Mouse (Mus musculus) neutrophil, adult 5-6 weeks (primary cell): ENCODE measurements around the gene Akap6. TPM values are rescaled to one million over a fixed set of nuclear protein-coding genes. Genes with fewer than 3 reads are reported as not detected.

Experiments
- ATAC-seq: fragments of 151-379, 151-347 bp; 2 replicates; pipeline ENCODE4 v1.8.0; 2017; ENCODE audit warnings: mild to moderate bottlenecking, moderate TSS enrichment; ENCODE audit not compliant: insufficient number of reproducible peaks, poor library complexity, low FRiP score, severe bottlenecking; ENCODE audit errors: extremely low read depth
- total RNA-seq: library from RNA; stranded (forward); fragments of 200-1000 nt; gene quantifications from 2 replicates; pipeline ENCODE4 v1.2.3, GENCODE M21; 2017

The Akap6 gene
- total RNA-seq, 1 experiment from 2014 or later = under 0.01 TPM

GRCm38 (mm10) chr12:53064241-53064760 is 365.1 kb downstream of the Akap6 start:
- ATAC-seq = no peak

DNA sequence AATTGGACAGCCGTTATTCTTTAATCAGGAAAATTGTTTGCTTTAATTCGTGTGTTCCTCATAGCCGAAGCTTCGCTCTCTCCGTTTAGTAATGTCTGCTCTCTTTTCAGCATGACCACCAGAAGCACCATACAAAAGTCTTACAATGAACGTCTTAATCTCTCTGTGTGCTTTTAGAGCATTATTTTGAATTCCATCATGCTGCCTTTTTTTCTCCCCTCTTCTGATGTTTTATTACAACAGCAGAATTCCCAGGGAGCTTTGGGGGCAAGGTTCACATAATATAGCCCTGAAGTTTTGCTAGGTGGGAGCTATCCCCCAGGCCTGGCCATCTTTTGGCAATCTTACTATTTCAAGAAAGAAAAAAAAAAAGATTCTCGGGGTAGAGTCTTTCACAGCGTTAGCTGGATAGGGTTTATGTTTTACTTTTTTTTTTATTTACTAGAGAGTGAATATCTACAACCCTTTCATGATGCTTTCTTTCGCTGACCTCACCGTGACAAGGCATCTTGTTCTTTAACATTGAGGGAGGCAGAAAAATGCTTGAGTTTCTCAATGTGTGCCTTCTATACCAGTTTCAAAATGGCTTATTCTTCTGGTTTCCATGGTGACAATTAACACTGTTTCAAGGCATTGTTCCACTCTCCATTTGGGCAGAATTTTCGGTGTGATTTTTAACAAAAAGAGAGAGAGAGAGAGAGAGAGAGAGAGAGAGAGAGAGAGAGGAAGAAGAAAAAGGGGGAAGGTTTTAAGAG is 366.0 kb downstream of the Akap6 start:
- no peak for ATAC-seq

DNA sequence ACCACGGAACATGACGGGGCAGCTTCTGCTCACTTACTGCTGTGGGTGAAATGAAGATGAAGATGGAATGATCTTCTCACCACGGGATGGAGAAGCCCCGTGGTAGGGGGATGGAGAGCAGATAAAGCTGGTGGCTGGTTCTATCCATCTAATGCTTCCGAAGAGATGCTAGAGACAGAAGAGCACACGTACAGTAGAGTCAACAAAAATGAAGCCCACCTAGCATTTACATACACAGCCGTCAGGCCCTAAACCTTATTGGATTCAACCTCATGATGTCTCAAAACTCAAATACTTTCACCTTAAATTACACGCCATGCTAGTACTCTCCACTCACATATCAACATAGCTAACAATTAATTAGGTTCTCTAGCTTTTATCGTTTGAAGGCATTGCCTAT is 367.1 kb downstream of the Akap6 start:
- no peak for ATAC-seq

DNA sequence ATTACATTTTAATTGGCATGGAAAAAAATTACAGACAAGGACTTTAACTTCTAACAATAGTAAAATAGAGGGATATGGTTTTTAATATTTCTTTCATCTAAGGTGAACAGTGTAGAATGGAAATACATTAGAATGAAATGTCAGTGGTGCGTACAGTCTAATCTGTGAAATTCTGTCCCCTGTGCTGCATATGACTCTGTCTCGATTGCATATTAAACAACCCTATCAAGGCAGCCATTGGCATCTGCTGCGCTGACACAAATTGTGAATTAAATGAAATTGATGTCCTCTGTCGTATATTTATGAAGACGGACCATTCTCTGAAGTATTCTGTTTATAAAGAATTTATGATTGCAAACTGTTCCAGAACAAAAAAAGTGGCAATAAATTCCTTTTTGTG is 371.7 kb downstream of the Akap6 start:
- no peak for ATAC-seq

GRCm38 (mm10) chr12:53076595-53077400 is 377.6 kb downstream of the Akap6 start:
- ATAC-seq = no peak

DNA sequence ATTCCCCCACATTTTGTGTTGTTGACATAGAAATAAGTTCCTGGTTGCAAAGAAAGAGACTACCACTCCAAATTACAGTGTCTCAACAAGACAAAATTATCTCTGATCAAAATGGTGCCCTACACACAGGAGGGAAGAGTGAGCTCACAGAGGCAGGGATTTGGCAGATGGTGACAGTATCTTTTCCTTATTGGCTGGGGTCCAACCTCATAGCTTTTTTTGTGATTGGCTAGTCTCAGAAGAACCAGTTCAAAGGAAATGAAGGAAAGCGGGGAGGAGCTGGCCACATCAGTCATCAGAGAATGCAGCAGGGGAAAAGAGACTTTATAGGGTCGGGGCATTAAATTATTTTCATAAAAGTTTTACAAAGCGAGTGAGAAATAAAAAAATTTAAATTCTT is 386.6 kb downstream of the Akap6 start:
- no peak for ATAC-seq

DNA sequence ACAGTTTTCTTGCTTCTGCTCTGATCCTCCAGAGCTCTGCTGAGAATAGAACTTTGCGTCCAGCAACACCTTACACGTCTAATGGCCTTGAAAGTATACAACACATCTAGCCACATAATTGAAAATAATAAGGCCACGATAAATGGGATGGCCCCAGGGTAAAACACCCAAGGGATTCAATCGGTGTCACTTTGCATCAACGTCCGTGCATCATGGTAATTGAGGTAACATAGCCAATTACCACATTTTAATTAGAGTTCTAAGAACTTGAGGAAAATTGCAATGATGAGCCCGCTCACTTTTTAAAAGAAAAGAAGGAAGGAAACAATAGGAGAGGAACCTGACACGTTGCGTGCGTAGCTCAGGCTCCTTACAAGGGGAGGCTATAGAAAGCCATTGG is 413.1 kb downstream of the Akap6 start:
- ATAC-seq = no peak

DNA sequence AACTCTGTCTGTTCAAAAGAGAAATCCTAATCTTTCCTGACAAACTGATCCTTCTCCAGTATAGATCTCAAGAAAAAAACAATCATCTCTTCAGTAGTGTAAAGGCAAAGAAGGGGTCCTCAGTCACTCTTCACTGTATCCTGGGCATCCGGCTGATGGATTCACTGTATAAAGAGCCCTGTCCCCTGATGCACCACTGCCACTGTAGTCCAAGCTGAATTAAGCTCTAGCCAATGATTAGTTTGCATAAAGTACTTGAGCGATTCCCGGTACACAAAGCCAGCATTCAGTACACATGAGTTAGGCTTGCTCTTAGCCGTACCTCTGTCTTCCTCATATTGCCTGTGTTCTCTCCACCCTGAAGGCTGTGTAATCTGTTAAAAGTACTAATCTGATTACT is 420.2 kb downstream of the Akap6 start:
- no peak for ATAC-seq

DNA sequence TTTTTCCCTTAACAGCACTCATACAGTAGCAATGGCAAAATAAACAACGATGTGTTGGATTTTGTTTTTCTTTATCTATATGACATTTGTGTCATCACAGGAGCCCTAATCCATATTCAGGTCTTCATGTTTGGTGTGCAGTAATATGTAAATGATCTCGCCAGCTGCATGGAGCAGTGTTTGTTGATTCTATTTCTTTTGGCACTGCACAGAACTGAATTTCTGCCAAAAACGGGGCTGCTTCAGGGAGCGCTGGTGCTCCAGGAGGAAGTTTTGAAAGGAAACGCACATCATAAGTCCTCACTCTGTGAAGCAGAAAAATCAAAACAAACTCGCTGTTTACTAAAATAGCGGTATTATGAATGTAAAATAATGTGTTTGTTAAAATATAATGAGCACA is 424.9 kb downstream of the Akap6 start:
- ATAC-seq = no peak

DNA sequence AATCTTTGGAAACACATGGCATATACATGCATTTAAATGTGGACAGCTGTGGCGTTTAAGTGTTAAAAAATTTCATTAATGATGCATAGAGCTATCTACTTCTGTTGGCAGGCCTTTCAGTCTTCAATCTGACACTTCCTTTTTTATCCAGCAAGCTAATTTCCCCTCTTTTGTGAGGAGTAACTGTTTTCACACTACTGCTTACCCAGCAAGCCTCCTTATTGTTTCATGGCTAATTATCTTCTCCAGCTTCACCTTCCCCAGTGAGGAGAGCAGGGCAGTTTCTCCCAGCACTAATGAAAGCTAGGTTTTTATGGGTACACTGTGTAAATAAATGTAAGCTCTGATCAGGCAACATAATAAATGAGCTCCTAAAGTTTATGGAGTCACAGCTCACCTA is 425.5 kb downstream of the Akap6 start:
- ATAC-seq = no peak

GRCm38 (mm10) chr12:53125286-53125685 is 426.1 kb downstream of the Akap6 start:
- ATAC-seq = no peak

GRCm38 (mm10) chr12:53134196-53134595 is 435.0 kb downstream of the Akap6 start:
- no peak for ATAC-seq

DNA sequence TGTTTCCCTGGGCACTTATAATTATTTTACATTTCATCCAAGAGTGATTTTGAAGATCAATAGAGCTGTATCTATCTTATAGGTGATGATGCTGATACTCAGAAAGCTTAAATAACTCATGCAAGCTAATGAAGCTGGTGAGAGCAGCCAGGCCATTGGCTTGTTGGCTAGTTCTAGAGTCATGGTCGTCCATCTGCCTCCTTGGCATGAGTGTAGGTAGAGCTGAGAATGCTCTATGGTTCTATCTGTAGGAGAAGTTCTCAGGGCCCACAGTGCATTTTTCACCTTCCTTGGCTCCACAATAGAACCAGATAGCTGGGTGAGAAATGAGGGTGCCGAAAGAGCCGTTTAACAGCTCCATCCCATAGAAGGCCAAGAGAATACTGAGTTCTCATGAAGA is 438.1 kb downstream of the Akap6 start:
- no peak for ATAC-seq

DNA sequence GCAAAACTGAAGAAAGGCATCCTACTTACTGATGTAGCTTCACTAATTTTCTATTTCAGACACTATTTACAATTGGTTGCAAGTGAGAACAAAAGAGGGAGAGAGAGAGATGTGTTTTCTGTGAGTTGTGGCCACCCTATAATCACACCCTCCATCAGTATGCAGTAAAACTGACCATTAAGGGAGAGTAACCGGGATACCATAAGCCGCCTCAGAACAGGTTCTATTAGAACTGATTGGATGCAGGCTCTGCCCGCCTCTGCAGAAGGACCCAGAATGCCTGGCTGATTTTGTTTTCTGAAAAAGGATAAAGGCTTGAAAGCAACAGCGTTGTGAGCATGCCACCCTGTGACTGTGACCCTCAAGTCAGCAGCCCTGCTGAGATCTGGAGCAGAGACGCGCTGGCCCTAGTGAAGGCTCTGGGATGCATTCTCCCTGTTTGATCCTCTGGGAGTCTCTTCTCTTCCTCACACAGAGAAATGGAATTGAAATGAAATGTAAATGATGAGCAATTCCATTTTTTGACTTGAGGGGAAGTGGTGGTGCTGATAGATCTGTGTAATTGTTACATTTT is 445.0 kb downstream of the Akap6 start:
- ATAC-seq = no peak

- no peak for ATAC-seq
Measured at GRCm38 (mm10) chr12:53144760-53145159, 445.6 kb downstream of the Akap6 start.

- no peak for ATAC-seq
Measured at GRCm38 (mm10) chr12:53145516-53145915, 446.3 kb downstream of the Akap6 start.

GRCm38 (mm10) chr12:53146460-53147050 is 447.4 kb downstream of the Akap6 start:
- ATAC-seq = no peak

GRCm38 (mm10) chr12:53147696-53148095 is 448.5 kb downstream of the Akap6 start:
- no peak for ATAC-seq

DNA sequence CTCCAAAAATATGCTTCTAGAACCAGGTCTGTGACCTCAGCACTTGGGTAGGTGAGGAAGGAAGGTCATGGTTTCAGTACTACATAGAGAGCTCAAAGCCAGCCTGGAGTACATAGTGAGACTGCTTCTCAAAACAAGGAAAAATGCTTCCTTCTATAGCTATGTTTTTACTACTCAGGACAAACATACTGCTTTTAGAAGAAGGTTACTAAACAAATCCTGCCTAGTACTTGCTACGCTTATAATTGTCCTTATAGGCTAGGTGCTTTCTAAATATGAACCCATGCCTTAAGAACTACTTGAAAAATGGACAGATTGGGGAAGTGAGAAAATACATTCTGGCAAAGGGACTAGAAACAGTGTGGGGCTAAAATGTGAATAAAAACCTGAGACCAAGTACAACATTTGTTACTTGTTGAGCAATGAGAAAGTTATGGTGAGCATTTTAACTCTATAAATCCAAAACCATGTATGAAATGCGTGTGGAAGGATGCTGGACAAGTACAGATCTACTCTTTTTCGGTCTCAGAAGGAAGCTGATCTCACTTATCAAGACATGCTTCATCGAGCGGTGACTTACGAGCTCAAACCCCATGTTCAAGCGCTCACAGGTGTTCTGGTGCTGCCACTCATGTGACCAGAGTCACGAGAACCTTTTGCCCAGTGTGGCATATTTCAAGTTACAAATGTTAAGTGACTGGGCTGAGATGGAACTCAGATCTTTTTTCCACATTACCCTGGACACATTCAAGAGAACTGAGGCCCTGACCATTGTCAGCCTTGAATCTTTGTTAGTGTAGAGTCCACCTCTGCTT is 469.2 kb downstream of the Akap6 start:
- ATAC-seq = no peak
